ENCODE assay signal across 11 mouse cellular contexts in genomic region chr8:84125656-84126055, GRCm38 (mm10). TPM values are rescaled to one million over a fixed set of nuclear protein-coding genes. Genes with fewer than 3 reads are reported as not detected.
DNase-seq lines count a peak whose midpoint lies in the region; ATAC-seq and TF ChIP-seq lines count a peak whose summit lies in the region.
"Had no signal": no experiment of that assay in that cellular context is flagged by ENCODE, and none has a peak within 500 bp of the region (broad histone marks: within the 10 kb centered on the region; RNA-seq: fewer than 3 reads in every experiment).

Gene Podnl1 (plus strand): TSS chr8:84125989.

- peak; percentile 37 for DNase-seq in heart, postnatal 4 days
- DNase-seq in heart, adult 2 months, result no peak
- peak; percentile 82 for DNase-seq in fibroblast of lung, adult 2 months (ENCODE audit: low read depth)
- no peak for DNase-seq in yolk sac, embryonic 10.5 days (ENCODE audit: low spot score)
- no peak for DNase-seq in gastrocnemius, adult 2 months

- intact Hi-C loops in heart, adult 2 months (cut with DNase I), result no loop called here
- intact Hi-C loops in gastrocnemius, adult 2 months (cut with DNase I), result no loop called here

- no peaks in the 10 kb centered on the region for H3K9me3 ChIP-seq in midbrain, embryonic 16.5 days (replicated peaks; ENCODE audit: control insufficient read depth, low read length, poor library complexity, severe bottlenecking)
- H3K9me3 ChIP-seq in midbrain, embryonic 15.5 days, result no peaks in the 10 kb centered on the region
- H3K9me3 ChIP-seq: heart, embryonic 15.5 days; limb, embryonic 15.5 days had no signal

- 51% methylated on average over 9 of the region's 9 CpGs for WGBS in heart, adult 2 months
- 68% methylated on average over 9 of the region's 9 CpGs for WGBS in midbrain, embryonic 16.5 days
- 63% methylated on average over 9 of the region's 9 CpGs for WGBS in midbrain, embryonic 15.5 days
- 42% methylated on average over 9 of the region's 9 CpGs for WGBS in small intestine, adult 2 months

- H3K4me3 ChIP-seq in heart, adult 2 months, result no peak within 1 kb of the TSS
- no peak within 1 kb of the TSS for H3K4me3 ChIP-seq in midbrain, embryonic 16.5 days (ENCODE audit: low read depth, low read length)
- no peak within 1 kb of the TSS for H3K4me3 ChIP-seq in midbrain, embryonic 15.5 days
- H3K4me3 ChIP-seq in small intestine, adult 2 months (ENCODE audit: low read depth, low read length), result peak within 1 kb of the TSS; percentile 21
- no peak within 1 kb of the TSS for H3K4me3 ChIP-seq in gastrocnemius, adult 2 months
- H3K4me3 ChIP-seq: heart, embryonic 15.5 days; limb, embryonic 15.5 days had no signal

- no peaks in the 10 kb centered on the region for H3K36me3 ChIP-seq in heart, adult 2 months (ENCODE audit: control insufficient read depth, insufficient read depth, low read length)
- H3K36me3 ChIP-seq in midbrain, embryonic 16.5 days (ENCODE audit: control insufficient read depth, insufficient read depth, low read length), result no peaks in the 10 kb centered on the region
- H3K36me3 ChIP-seq in midbrain, embryonic 15.5 days (replicated peaks), result no peaks in the 10 kb centered on the region
- no peaks in the 10 kb centered on the region for H3K36me3 ChIP-seq in small intestine, adult 2 months (ENCODE audit: control insufficient read depth, insufficient read depth, low read length)
- H3K36me3 ChIP-seq: heart, embryonic 15.5 days; limb, embryonic 15.5 days had no signal

- no peaks in the 10 kb centered on the region for H3K79me2 ChIP-seq in heart, adult 2 months (replicated peaks; ENCODE audit: control insufficient read depth, insufficient read depth, low read length)

- no peak for ATAC-seq in midbrain, embryonic 16.5 days
- ATAC-seq in midbrain, embryonic 15.5 days (replicated peaks), result no peak

- no peaks in the 10 kb centered on the region for H3K4me1 ChIP-seq in heart, adult 2 months (ENCODE audit: control insufficient read depth, insufficient read depth, low read length)
- no peaks in the 10 kb centered on the region for H3K4me1 ChIP-seq in midbrain, embryonic 16.5 days (ENCODE audit: control insufficient read depth, insufficient read depth, low read length)
- peaks cover 1% of the 10 kb centered on the region; the same call in 1 of the 2 replicates for H3K4me1 ChIP-seq in midbrain, embryonic 15.5 days
- no peaks in the 10 kb centered on the region for H3K4me1 ChIP-seq in small intestine, adult 2 months (ENCODE audit: control insufficient read depth, insufficient read depth, insufficient read length, low read length)

- TF ChIP-seq CTCF in heart, adult 2 months (IDR thresholded peaks at IDR 0.05), result no peak
- TF ChIP-seq CTCF in small intestine, adult 2 months (IDR thresholded peaks at IDR 0.05; ENCODE audit: extremely low read depth, insufficient read length, insufficient replicate concordance, low read depth, low read length), result no peak
- TF ChIP-seq CTCF in gastrocnemius, adult 2 months (IDR thresholded peaks at IDR 0.05), result no peak

- H3K9ac ChIP-seq in heart, adult 2 months (ENCODE audit: low read depth, low read length), result no peak within 1 kb of the TSS
- H3K9ac ChIP-seq in midbrain, embryonic 16.5 days (ENCODE audit: low read depth, low read length), result peak within 1 kb of the TSS; percentile 20; the same call in 1 of the 2 replicates
- no peak within 1 kb of the TSS for H3K9ac ChIP-seq in midbrain, embryonic 15.5 days
- H3K9ac ChIP-seq: heart, embryonic 15.5 days; limb, embryonic 15.5 days had no signal

- H3K4me2 ChIP-seq in midbrain, embryonic 16.5 days (ENCODE audit: low read length), result no peak within 1 kb of the TSS
- H3K4me2 ChIP-seq in midbrain, embryonic 15.5 days, result no peak within 1 kb of the TSS
- H3K4me2 ChIP-seq: heart, embryonic 15.5 days; limb, embryonic 15.5 days had no signal

- no peak for TF ChIP-seq POLR2A in heart, adult 2 months (IDR thresholded peaks at IDR 0.05; ENCODE audit: insufficient read depth, low read depth, low read length)
- no peak for TF ChIP-seq POLR2A in small intestine, adult 2 months (IDR thresholded peaks at IDR 0.05; ENCODE audit: low read depth, low read length)

- no peak within 1 kb of the TSS for H3K27ac ChIP-seq in heart, adult 2 months
- H3K27ac ChIP-seq in midbrain, embryonic 16.5 days (ENCODE audit: low read length), result no peak within 1 kb of the TSS
- no peak within 1 kb of the TSS for H3K27ac ChIP-seq in midbrain, embryonic 15.5 days
- peak within 1 kb of the TSS; percentile 11; the same call in 1 of the 2 replicates for H3K27ac ChIP-seq in small intestine, adult 2 months (ENCODE audit: insufficient read depth, low read depth, low read length)
- no peak within 1 kb of the TSS for H3K27ac ChIP-seq in gastrocnemius, adult 2 months
- H3K27ac ChIP-seq: heart, embryonic 15.5 days; limb, embryonic 15.5 days had no signal

- H3K27me3 ChIP-seq in heart, adult 2 months (ENCODE audit: control insufficient read depth, insufficient read depth, low read length), result no peaks in the 10 kb centered on the region
- H3K27me3 ChIP-seq in midbrain, embryonic 16.5 days (ENCODE audit: control insufficient read depth, insufficient read depth, low read depth, low read length), result no peaks in the 10 kb centered on the region
- no peaks in the 10 kb centered on the region for H3K27me3 ChIP-seq in midbrain, embryonic 15.5 days (replicated peaks)
- H3K27me3 ChIP-seq in small intestine, adult 2 months (ENCODE audit: control insufficient read depth, insufficient read depth, low read length), result no peaks in the 10 kb centered on the region
- H3K27me3 ChIP-seq: limb, embryonic 15.5 days had no signal

- no peak for TF ChIP-seq EP300 in heart, adult 2 months (IDR thresholded peaks at IDR 0.05; ENCODE audit: insufficient read depth, low read depth, low read length)

RNA-seq across cellular contexts. Expression of gene Podnl1, which starts in this region (rescaled TPM):
- not detected for total RNA-seq in heart, postnatal 4 days (2021)
- total RNA-seq in heart, adult 2 months (2021), result not detected
- 0.20 and 0.23 TPM in 2 replicates for polyA plus RNA-seq in heart, adult 2 months (2012; rRNA removed)
- polyA plus RNA-seq in midbrain, embryonic 16.5 days (2015; fragmentation: Nextera tagmentation; extraction: Ambion mirVana), result 0.53 and 0.70 TPM in 2 replicates
- 0.68 and 0.73 TPM in 2 replicates for polyA plus RNA-seq in midbrain, embryonic 15.5 days (2015; fragmentation: Nextera tagmentation; extraction: Ambion mirVana)
- polyA plus RNA-seq in small intestine, adult 2 months (2012; rRNA removed), result 3.8 and 12.7 TPM in 2 replicates
- not detected for total RNA-seq in gastrocnemius, adult 2 months (2021)
- polyA plus RNA-seq: neural tube, embryonic 11.5 days had no signal

Comparison
In these comparisons a context has a peak if more than half of its experiments do, and no peak if none do; other contexts are left out.
1. Peak in DNase-seq in heart, postnatal 4 days; RNA of the gene not detected or under 1 TPM.